Mouse (Mus musculus) C2C12 (cell line): ENCODE measurements around the gene Wnk1.

Source experiments
- CTCF ChIP-seq: IDR thresholded peaks from one replicate; pipeline ENCODE4 v1.5.1; 2011; ENCODE audit not compliant: control insufficient read depth, insufficient read depth, insufficient read length
- FOSL1 ChIP-seq: IDR thresholded peaks from one replicate; pipeline ENCODE4 v1.8.0; 2011; ENCODE audit warnings: mild to moderate bottlenecking, low read length; ENCODE audit not compliant: poor library complexity, insufficient read depth, severe bottlenecking
- MAX ChIP-seq: IDR thresholded peaks from one replicate; pipeline ENCODE4 v1.6.1; 2011; ENCODE audit warnings: mild to moderate bottlenecking, control low read depth
- MYOD1 ChIP-seq: IDR thresholded peaks from one replicate; pipeline ENCODE4 v1.6.1; 2011; ENCODE audit warnings: low read depth; ENCODE audit not compliant: control insufficient read depth, insufficient read length
- MYOG ChIP-seq: IDR thresholded peaks from one replicate; pipeline ENCODE4 v1.6.1; 2011; ENCODE audit not compliant: control insufficient read depth, insufficient read length; ENCODE audit errors: extremely low read depth

DNA sequence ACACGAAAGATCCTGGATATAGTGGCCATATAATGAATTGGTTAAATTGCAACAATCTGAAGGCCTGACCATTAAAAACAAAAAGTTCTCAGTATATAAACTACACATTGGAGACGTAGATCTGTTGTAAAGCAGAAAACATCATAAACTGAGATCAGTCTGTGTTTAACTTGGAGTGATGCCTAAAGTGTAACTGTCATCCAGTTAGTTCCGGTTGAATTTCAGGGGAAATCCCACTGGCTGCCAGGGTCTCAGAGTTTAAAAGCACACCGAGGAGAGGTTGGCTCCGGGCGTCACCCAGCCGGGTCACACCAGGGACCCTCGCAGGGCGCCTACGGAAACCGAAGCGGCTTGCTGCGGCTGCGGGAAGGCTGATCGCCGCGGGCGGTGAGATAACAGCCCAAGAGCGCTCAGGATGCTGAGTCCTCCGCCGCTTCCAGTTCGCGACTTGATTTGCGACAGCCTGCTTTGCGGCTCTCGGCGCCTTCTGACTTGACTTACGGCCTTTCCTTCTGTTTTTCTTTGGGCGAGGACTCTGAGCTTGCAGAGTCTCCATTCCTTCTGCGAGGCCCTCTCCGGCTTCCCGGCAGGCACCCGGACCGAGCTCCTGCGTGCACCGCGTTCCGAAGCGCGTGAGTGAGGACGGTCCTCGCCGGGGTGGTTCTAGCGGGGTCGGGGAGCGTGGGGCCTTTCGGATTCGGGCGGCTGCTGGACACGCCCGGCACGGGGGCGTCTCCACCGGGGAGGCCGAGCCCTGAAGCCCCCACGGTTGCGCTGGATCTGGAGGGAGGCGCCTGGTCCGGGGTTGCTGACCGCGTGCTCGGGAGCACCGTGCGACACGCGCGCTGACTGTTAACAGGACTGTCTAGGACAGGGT, 136.0 kb downstream of the Wnk1 start, which contains the start of gene Rad52:
- TF ChIP-seq CTCF, result no peak
- no peak for TF ChIP-seq MYOG
- TF ChIP-seq FOSL1, result no peak
- no peak for TF ChIP-seq MYOD1
- TF ChIP-seq MAX, result no peak
